Mouse (Mus musculus) lung, adult 2 months (tissue): Measurements from ENCODE around the gene Synj2.

Experiments used
- CTCF ChIP-seq: fragments of 200-500 bp; IDR thresholded peaks from 2 replicates; pipeline ENCODE4 v1.5.1; 2011; ENCODE audit warnings: mild to moderate bottlenecking, low read length, control low read depth; ENCODE audit not compliant: insufficient read depth
- POLR2A ChIP-seq: fragments of 200-500 bp; IDR thresholded peaks from 2 replicates; pipeline ENCODE4 v1.6.1; 2011; ENCODE audit warnings: low read depth, mild to moderate bottlenecking, control low read depth, low read length, borderline replicate concordance; ENCODE audit errors: extremely low read depth

GRCm38 (mm10) chr17:5999039-5999543, 58.0 kb downstream of the Synj2 start:
- TF ChIP-seq POLR2A (no peak), CTCF (no peak)
